Mouse (Mus musculus): ENCODE measurements around the gene Fam19a2. TPM values are rescaled to one million over a fixed set of nuclear protein-coding genes. Genes with fewer than 3 reads are reported as not detected.

The Fam19a2 gene
- polyA plus RNA-seq, 1 experiment from 2014 or later = 27.2 TPM

Other genes starting within 250 kb of the Fam19a2 start
- gene Mon2, start 187.5 kb upstream of the Fam19a2 start, polyA plus RNA-seq (2016; fragmentation: Nextera tagmentation; extraction: Ambion mirVana) = 38.9 and 40.4 TPM in 2 replicates
- gene Usp15, start 67.0 kb upstream of the Fam19a2 start, polyA plus RNA-seq (2016; fragmentation: Nextera tagmentation; extraction: Ambion mirVana) = 69.6 and 79.9 TPM in 2 replicates

Measured in neural tube, embryonic 12.5 days (tissue).